Mouse (Mus musculus) embryonic fibroblast, embryonic 13.5 days (primary cell): ENCODE measurements around the gene Zfp518a. TPM values are rescaled to one million over a fixed set of nuclear protein-coding genes. Genes with fewer than 3 reads are reported as not detected.

Experiments
- H3K27ac ChIP-seq: 2 replicates; pipeline ENCODE4 v1.5.1; 2012; ENCODE audit warnings: low read length, control low read depth, inconsistent platforms; ENCODE audit not compliant: insufficient read depth
- H3K4me1 ChIP-seq: 2 replicates; pipeline ENCODE4 v1.6.1; 2011; ENCODE audit warnings: low read length; ENCODE audit not compliant: control insufficient read depth, insufficient read depth
- H3K4me3 ChIP-seq: 2 replicates; pipeline ENCODE4 v1.5.1; 2011; ENCODE audit warnings: mild to moderate bottlenecking, control low read depth, low read length; ENCODE audit not compliant: insufficient read depth
- CTCF ChIP-seq: IDR thresholded peaks from 2 replicates; pipeline ENCODE4 v1.5.1; 2011; ENCODE audit warnings: mild to moderate bottlenecking, control low read depth, low read length, moderate library complexity, borderline replicate concordance; ENCODE audit not compliant: insufficient read depth
- POLR2A ChIP-seq: IDR thresholded peaks from 2 replicates; pipeline ENCODE4 v1.6.1; 2011; ENCODE audit warnings: low read depth, mild to moderate bottlenecking, control low read depth, low read length, moderate library complexity
- polyA plus RNA-seq: library from polyadenylated mRNA; stranded (reverse); fragments of >200 nt; gene quantifications from 2 replicates; pipeline ENCODE4 v1.2.4, GENCODE M21; 2011; ENCODE audit warnings: low read depth; ENCODE audit not compliant: missing spikeins, insufficient read length

The Zfp518a gene
- 14.8 and 16.6 TPM in 2 replicates for polyA plus RNA-seq

- Histone ChIP-seq H3K27ac (peak within 1 kb of the TSS; percentile 66), H3K4me3 (peak within 1 kb of the TSS; percentile 82), H3K4me1 (no peaks in the 10 kb centered on the region)
- TF ChIP-seq POLR2A (peak; percentile 59), CTCF (no peak)
Observed at GRCm38 (mm10) chr19:40894519-40895392, at the start of gene Zfp518a. TSS of gene Zfp518a (plus strand) at chr19:40894705.

GRCm38 (mm10) chr19:40844731-40845130, 49.8 kb upstream of the Zfp518a start:
- Histone ChIP-seq H3K27ac (no peak overlapping the region), H3K4me1 (no peaks in the 10 kb centered on the region), H3K4me3 (no peak overlapping the region)
- TF ChIP-seq CTCF (no peak), POLR2A (no peak)

GRCm38 (mm10) chr19:40849391-40849790, 45.1 kb upstream of the Zfp518a start:
- H3K27ac ChIP-seq: no peak overlapping the region
- no peaks in the 10 kb centered on the region for H3K4me1 ChIP-seq
- no peak overlapping the region for H3K4me3 ChIP-seq
- TF ChIP-seq CTCF (no peak), POLR2A (no peak)

GRCm38 (mm10) chr19:40859555-40859954, 35.0 kb upstream of the Zfp518a start:
- TF ChIP-seq CTCF (no peak), POLR2A (no peak)
- H3K4me1 ChIP-seq: no peaks in the 10 kb centered on the region
- no peak overlapping the region for H3K4me3 ChIP-seq

GRCm38 (mm10) chr19:40868284-40868683, 26.2 kb upstream of the Zfp518a start:
- Histone ChIP-seq H3K4me1 (no peaks in the 10 kb centered on the region), H3K4me3 (no peak overlapping the region), H3K27ac (no peak overlapping the region)
- no peak for TF ChIP-seq CTCF
- TF ChIP-seq POLR2A: no peak

More at GRCm38 (mm10) chr19:40859555-40859954, 35.0 kb upstream of the Zfp518a start:
- H3K27ac ChIP-seq: no peak overlapping the region

- Histone ChIP-seq H3K4me1 (no peaks in the 10 kb centered on the region), H3K4me3 (no peak overlapping the region), H3K27ac (no peak overlapping the region)
- TF ChIP-seq CTCF (no peak), POLR2A (no peak)
Observed at GRCm38 (mm10) chr19:40869425-40870105, 24.9 kb upstream of the Zfp518a start.

- TF ChIP-seq CTCF: no peak
- TF ChIP-seq POLR2A: peak; percentile 52
- Histone ChIP-seq H3K4me3 (peak overlapping the region; percentile 27), H3K4me1 (no peaks in the 10 kb centered on the region), H3K27ac (no peak overlapping the region)
Observed at GRCm38 (mm10) chr19:40872955-40873665, 21.4 kb upstream of the Zfp518a start.

- Histone ChIP-seq H3K4me3 (no peak overlapping the region), H3K27ac (no peak overlapping the region), H3K4me1 (no peaks in the 10 kb centered on the region)
- TF ChIP-seq CTCF (no peak), POLR2A (no peak)
Observed at GRCm38 (mm10) chr19:40881700-40882099, 12.8 kb upstream of the Zfp518a start.

GRCm38 (mm10) chr19:40888887-40889286, 5.6 kb upstream of the Zfp518a start:
- Histone ChIP-seq H3K4me3 (no peak overlapping the region), H3K27ac (no peak overlapping the region), H3K4me1 (no peaks in the 10 kb centered on the region)
- no peak for TF ChIP-seq CTCF
- TF ChIP-seq POLR2A: no peak

GRCm38 (mm10) chr19:40894071-40894506, 416 bp upstream of the Zfp518a start:
- TF ChIP-seq POLR2A (no peak), CTCF (no peak)
- Histone ChIP-seq H3K4me1 (no peaks in the 10 kb centered on the region), H3K27ac (no peak overlapping the region), H3K4me3 (peak overlapping the region; percentile 82)
